Mouse (Mus musculus) hindbrain, embryonic 15.5 days (tissue): Measurements from ENCODE around the gene Sfrp5. TPM values are rescaled to one million over a fixed set of nuclear protein-coding genes. Genes with fewer than 3 reads are reported as not detected.

Source experiments
- ATAC-seq: fragments of 200-750 bp; cut with Nextera tagmentation; 2 replicates; pipeline ENCODE4 v1.8.0; 2017; ENCODE audit warnings: low read depth, moderate number of reproducible peaks, moderate TSS enrichment; ENCODE audit not compliant: low FRiP score
- H3K27ac ChIP-seq: fragments of 300-500 bp; sonication (generic); replicated peaks from 2 replicates; pipeline ENCODE4 v1.5.1; 2015; ENCODE audit warnings: mild to moderate bottlenecking, inconsistent platforms
- H3K27me3 ChIP-seq: fragments of 300-500 bp; sonication (generic); 2 replicates; pipeline ENCODE4 v1.6.1; 2015; ENCODE audit warnings: control low read depth, inconsistent platforms
- H3K36me3 ChIP-seq: fragments of 300-500 bp; sonication (generic); 2 replicates; pipeline ENCODE4 v1.6.1; 2015; ENCODE audit warnings: control low read depth, inconsistent platforms
- H3K4me1 ChIP-seq: fragments of 300-500 bp; sonication (generic); replicated peaks from 2 replicates; pipeline ENCODE4 v1.6.1; 2015; ENCODE audit warnings: control low read depth, inconsistent platforms
- H3K4me2 ChIP-seq: fragments of 300-500 bp; sonication (generic); 2 replicates; pipeline ENCODE4 v1.6.1; 2015; ENCODE audit warnings: moderate library complexity, mild to moderate bottlenecking, inconsistent platforms
- H3K4me3 ChIP-seq: fragments of 300-500 bp; sonication (generic); 2 replicates; pipeline ENCODE4 v1.5.1; 2015; ENCODE audit warnings: mild to moderate bottlenecking, inconsistent platforms
- H3K9ac ChIP-seq: fragments of 300-500 bp; sonication (generic); 2 replicates; pipeline ENCODE4 v1.6.1; 2015; ENCODE audit warnings: inconsistent platforms
- H3K9me3 ChIP-seq: fragments of 300-500 bp; sonication (generic); 2 replicates; pipeline ENCODE4 v1.6.1; 2016; ENCODE audit warnings: control low read depth, inconsistent platforms
- WGBS: fragments of 180-500 bp; shearing (Covaris S2); methylation state at CpG from one replicate; pipeline ENCODE4 v1.1.7; 2015; 5-methylcytosine and 5-hydroxymethylcytosine counted together
- polyA plus RNA-seq: library from polyadenylated mRNA; unstranded; fragments of >200 nt; fragmentation: Nextera tagmentation; extraction: Ambion mirVana; gene quantifications from 2 replicates; pipeline ENCODE4 v1.2.1, GENCODE M21; 2015

The Sfrp5 gene
- polyA plus RNA-seq, 1 experiment from 2014 or later = 3.2 TPM

DNA sequence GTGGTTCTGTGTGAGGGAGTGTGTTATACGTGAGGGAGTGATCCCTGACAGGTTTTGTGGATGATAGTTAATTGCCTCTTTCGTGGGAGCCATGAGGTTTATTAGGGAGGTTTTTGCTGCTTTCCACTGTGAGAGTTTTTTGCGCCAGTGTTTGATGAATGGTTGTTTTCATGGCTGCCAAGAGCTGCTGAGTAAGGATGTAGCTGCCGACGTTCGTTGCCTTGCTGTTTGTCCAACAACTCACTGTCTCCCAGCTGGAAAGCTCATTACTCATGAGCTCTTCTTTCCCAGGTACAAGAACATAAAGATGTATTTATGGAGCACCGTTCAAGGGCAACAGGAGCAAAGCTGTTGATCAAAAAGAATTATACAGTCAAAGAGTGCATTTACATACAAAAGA lies 37.9 kb downstream of the Sfrp5 start:
- H3K27me3 ChIP-seq = peaks cover 15% of the 10 kb centered on the region
- no peaks in the 10 kb centered on the region for H3K9me3 ChIP-seq
- no peak overlapping the region for H3K4me3 ChIP-seq
- no peak overlapping the region for H3K27ac ChIP-seq
- WGBS = 27% methylated on average over 7 of the region's 7 CpGs
- H3K9ac ChIP-seq = no peak overlapping the region
- no peaks in the 10 kb centered on the region for H3K36me3 ChIP-seq
- no peak for ATAC-seq
- H3K4me2 ChIP-seq = no peak overlapping the region
- peaks cover 13% of the 10 kb centered on the region for H3K4me1 ChIP-seq

DNA sequence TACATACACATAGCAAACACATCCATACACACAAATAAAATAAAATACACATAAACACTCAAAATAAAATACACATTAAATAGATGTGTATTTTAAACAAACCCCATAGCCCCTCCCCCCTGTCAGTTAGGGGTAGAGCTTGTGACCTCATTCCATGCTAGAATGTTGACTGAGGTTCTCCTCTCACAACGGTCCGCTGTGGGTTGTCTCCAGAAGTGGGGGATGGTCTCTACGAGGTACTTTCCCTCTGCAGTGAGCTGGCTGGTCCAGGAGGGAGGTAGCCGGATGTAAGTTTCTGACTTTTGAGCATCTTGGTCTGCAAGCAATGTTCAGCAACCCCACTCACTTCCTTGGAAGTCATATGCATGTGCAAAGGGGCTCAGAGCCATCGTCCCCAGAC lies 38.3 kb downstream of the Sfrp5 start, which contains the start of gene Zfyve27:
Zfyve27 (plus strand) TSS at position 188 of the 400 bp plus-strand sequence.
- no peaks in the 10 kb centered on the region for H3K36me3 ChIP-seq
- no peaks in the 10 kb centered on the region for H3K9me3 ChIP-seq
- no peak within 1 kb of the TSS for H3K4me3 ChIP-seq
- 69% methylated on average over 5 of the region's 5 CpGs for WGBS
- no peak within 1 kb of the TSS for H3K27ac ChIP-seq
- H3K27me3 ChIP-seq = peaks cover 12% of the 10 kb centered on the region
- no peak within 1 kb of the TSS for H3K9ac ChIP-seq
- ATAC-seq = no peak
- no peak within 1 kb of the TSS for H3K4me2 ChIP-seq
- H3K4me1 ChIP-seq = peaks cover 10% of the 10 kb centered on the region

DNA sequence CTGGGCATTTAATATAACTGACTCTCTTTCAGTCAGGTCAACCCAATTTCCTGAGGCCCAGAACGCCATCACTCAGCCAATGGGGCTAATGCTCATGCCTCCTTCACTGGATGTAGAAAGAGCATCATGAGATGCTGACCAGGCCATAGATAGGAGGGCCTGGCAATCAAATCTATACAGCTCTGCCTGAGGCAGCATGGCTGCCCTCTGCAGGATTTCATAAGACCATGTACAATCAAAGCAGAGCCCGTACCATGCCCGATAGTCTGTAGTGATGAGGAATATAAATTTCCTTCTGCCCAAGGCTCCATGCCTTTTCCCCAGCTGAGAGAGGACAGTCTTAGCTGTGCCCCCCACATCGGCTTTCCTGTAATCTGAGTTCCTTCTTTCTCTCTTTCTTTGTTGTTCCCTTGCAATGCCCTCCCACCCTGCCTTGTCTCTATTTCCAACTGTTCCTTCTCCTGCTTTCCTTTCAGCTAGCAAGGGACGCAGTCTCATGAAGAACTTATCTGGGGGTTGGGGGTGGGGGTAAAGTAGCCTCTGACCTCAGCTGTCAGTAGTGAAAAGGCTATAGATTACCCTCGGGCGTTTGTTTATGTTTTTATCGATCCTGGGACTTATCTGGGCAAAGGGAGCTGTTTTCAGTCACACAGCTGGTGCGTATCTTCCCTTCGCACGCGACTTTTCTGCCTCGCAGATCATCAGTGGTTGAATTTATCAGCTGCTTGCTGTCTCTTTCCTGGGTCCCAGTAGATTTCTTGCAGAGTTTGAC lies 43.6 kb downstream of the Sfrp5 start:
- H3K4me2 ChIP-seq = no peak overlapping the region
- H3K9me3 ChIP-seq = no peaks in the 10 kb centered on the region
- WGBS = 59% methylated on average over 13 of the region's 13 CpGs
- no peak for ATAC-seq
- H3K4me3 ChIP-seq = no peak overlapping the region
- H3K4me1 ChIP-seq = no peaks in the 10 kb centered on the region
- no peak overlapping the region for H3K9ac ChIP-seq
- no peaks in the 10 kb centered on the region for H3K27me3 ChIP-seq
- H3K36me3 ChIP-seq = no peaks in the 10 kb centered on the region
- H3K27ac ChIP-seq = no peak overlapping the region

DNA sequence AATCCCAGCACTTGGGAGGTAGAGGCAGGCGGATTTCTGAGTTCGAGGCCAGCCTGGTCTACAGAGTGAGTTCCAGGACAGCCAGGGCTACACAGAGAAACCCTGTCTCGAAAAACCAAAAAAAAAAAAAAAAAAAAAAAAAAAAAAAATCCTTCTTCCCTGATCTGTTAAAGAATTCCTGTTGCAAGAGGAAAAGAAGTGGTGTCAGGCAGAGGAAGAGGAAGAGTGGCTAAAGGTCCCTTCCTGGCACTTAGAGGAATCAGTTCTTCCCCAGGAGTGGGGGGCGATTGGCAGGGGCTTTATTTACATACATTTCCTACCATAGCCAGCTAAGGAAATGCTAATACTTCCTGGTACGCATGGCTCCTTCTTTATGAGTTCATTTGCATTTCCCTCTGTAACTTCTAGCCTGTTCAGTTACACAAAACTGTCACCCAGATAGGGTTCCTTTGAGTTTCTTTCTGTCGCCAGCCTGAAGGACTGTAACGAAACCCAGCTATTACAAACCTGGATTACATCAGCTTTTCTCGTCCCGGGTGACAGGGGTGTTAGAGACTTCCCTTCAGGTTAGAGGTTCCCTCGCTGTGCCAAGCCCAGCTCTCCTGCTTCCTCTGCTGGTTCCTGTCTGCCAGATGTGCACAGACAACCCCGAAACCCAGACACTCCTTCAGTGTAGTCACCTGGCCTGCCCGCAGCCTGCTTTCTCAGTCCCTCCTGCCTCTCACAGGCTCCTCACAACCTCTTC lies 44.4 kb downstream of the Sfrp5 start:
- Histone ChIP-seq H3K4me2 (no peak overlapping the region), H3K36me3 (no peaks in the 10 kb centered on the region), H3K27me3 (no peaks in the 10 kb centered on the region), H3K9me3 (no peaks in the 10 kb centered on the region), H3K4me1 (no peaks in the 10 kb centered on the region), H3K27ac (no peak overlapping the region), H3K4me3 (no peak overlapping the region), H3K9ac (no peak overlapping the region)
- WGBS = 76% methylated on average over 12 of the region's 12 CpGs
- ATAC-seq = no peak

GRCm38 (mm10) chr19:42151990-42152389 lies 50.1 kb downstream of the Sfrp5 start:
- no peak overlapping the region for H3K27ac ChIP-seq
- H3K36me3 ChIP-seq = no peaks in the 10 kb centered on the region
- H3K9ac ChIP-seq = no peak overlapping the region
- H3K4me1 ChIP-seq = peaks cover 17% of the 10 kb centered on the region
- peaks cover 13% of the 10 kb centered on the region for H3K27me3 ChIP-seq
- no peak overlapping the region for H3K4me2 ChIP-seq
- no peak overlapping the region for H3K4me3 ChIP-seq
- 3% methylated on average over 6 of the region's 6 CpGs for WGBS
- no peaks in the 10 kb centered on the region for H3K9me3 ChIP-seq
- no peak for ATAC-seq

GRCm38 (mm10) chr19:42148569-42148860 lies 53.5 kb downstream of the Sfrp5 start:
- ATAC-seq = no peak
- H3K4me1 ChIP-seq = peaks cover 17% of the 10 kb centered on the region
- peak overlapping the region; percentile 72 for H3K9ac ChIP-seq
- H3K4me3 ChIP-seq = peak overlapping the region; percentile 54
- no peak overlapping the region for H3K27ac ChIP-seq
- no peaks in the 10 kb centered on the region for H3K9me3 ChIP-seq
- H3K4me2 ChIP-seq = peak overlapping the region; percentile 90
- 26% methylated on average over 7 of the region's 7 CpGs for WGBS
- no peaks in the 10 kb centered on the region for H3K36me3 ChIP-seq
- H3K27me3 ChIP-seq = peaks cover 16% of the 10 kb centered on the region

Other genes starting within 250 kb of the Sfrp5 start
- gene Mms19, start 221.1 kb downstream of the Sfrp5 start, polyA plus RNA-seq = 31.3 and 33.4 TPM in 2 replicates
- gene Ubtd1, start 220.5 kb downstream of the Sfrp5 start, polyA plus RNA-seq = 13.0 and 15.0 TPM in 2 replicates
- 1.0 and 1.3 TPM in 2 replicates for gene Ankrd2, start 166.3 kb downstream of the Sfrp5 start, polyA plus RNA-seq
- gene Hoga1, start 156.6 kb downstream of the Sfrp5 start, polyA plus RNA-seq = 1.6 and 1.8 TPM in 2 replicates
- 0.12 and 0.14 TPM in 2 replicates for gene 4933411K16Rik, start 150.0 kb downstream of the Sfrp5 start, polyA plus RNA-seq
- 130 and 140 TPM in 2 replicates for gene Morn4, start 115.9 kb downstream of the Sfrp5 start, polyA plus RNA-seq
- 29.5 and 33.5 TPM in 2 replicates for gene Pi4k2a, start 111.8 kb downstream of the Sfrp5 start, polyA plus RNA-seq
- gene Avpi1, start 73.2 kb downstream of the Sfrp5 start, polyA plus RNA-seq = 7.8 and 9.6 TPM in 2 replicates
- gene Marveld1, start 54.9 kb downstream of the Sfrp5 start, polyA plus RNA-seq = 4.3 and 4.6 TPM in 2 replicates
- gene Zfyve27, start 38.3 kb downstream of the Sfrp5 start, polyA plus RNA-seq = 60.0 and 65.0 TPM in 2 replicates
- 61.7 and 68.4 TPM in 2 replicates for gene Golga7b, start 45.3 kb upstream of the Sfrp5 start, polyA plus RNA-seq
- 38.3 and 39.7 TPM in 2 replicates for gene Crtac1, start 229.5 kb upstream of the Sfrp5 start, polyA plus RNA-seq